Mouse (Mus musculus): ENCODE results near the gene Srsf2. TPM values are rescaled to one million over a fixed set of nuclear protein-coding genes. Genes with fewer than 3 reads are reported as not detected.

Srsf2 gene
- polyA plus RNA-seq, 1 experiment, result 214 TPM

GRCm38 (mm10) chr11:116822215-116822614 lies 30.7 kb downstream of the Srsf2 start:
- Histone ChIP-seq H3K36me3 (ENCODE audit: control insufficient read depth, insufficient read depth, low read length) (no peaks in the 10 kb centered on the region), H3K4me3 (ENCODE audit: insufficient read depth, low read depth, low read length) (no peak overlapping the region), H3K27ac (ENCODE audit: insufficient read depth, low read depth, low read length) (no peak overlapping the region), H3K27me3 (replicated peaks; ENCODE audit: control insufficient read depth, insufficient read depth, low read length) (no peaks in the 10 kb centered on the region), H3K4me1 (ENCODE audit: control insufficient read depth, insufficient read depth, low read length) (peaks cover 10% of the 10 kb centered on the region; the same call in 1 of the 2 replicates)
- 69% methylated on average over 10 of the region's 10 CpGs for WGBS
- DNase-seq, result no peak
- no peak for TF ChIP-seq POLR2A (IDR thresholded peaks at IDR 0.05; ENCODE audit: low read depth, low read length)
- TF ChIP-seq CTCF (conservative IDR thresholded peaks at IDR 0.05; ENCODE audit: insufficient read depth, insufficient read length, low read depth, low read length), result no peak

DNA sequence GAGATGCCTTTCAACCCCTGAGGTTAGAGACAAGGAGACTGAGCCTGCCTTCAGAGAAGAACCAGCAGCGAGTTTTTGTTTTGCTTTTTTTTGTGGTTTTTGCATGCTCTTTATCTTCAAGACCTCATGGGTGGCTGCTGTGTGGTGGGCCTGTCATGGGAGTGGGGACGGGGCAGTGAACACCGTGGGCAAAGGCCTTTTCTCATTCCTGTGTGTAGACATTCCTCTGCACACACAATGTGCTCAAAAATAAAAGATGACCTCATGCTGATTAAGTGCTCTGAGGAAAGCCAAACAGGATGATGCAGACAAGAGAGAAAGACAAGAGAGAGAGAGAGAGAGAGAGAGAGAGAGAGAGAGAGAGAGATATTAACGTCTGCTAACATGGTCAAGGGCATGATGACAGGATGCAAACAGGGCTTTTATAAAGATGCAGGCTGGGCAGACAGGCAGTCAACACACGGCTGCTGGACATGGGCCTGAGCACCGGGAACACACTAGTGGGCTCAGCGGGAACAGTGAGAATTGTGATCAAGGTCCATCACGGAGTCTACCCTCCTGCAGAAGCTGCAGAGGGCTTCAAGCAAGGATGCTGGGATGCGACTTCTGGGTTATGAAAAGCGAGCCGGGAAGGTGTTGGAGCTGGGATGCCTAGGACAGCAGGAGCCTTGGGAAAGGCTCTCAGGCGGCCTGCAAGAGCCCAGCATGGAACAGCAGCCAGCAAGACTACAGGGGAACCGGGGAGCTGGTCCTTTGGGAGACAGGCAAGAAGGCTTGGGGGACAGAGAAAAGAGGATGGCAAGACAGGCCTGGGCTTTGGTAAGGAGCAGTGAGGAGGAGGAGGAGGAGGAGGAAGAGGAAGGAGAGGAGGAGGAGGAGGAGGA lies 31.6 kb downstream of the Srsf2 start:
- 74% methylated on average over 13 of the region's 13 CpGs for WGBS
- DNase-seq, result no peak
- no peaks in the 10 kb centered on the region for H3K27me3 ChIP-seq (replicated peaks; ENCODE audit: control insufficient read depth, insufficient read depth, low read length)
- no peak for TF ChIP-seq POLR2A (IDR thresholded peaks at IDR 0.05; ENCODE audit: low read depth, low read length)
- no peak for TF ChIP-seq CTCF (conservative IDR thresholded peaks at IDR 0.05; ENCODE audit: insufficient read depth, insufficient read length, low read depth, low read length)
- no peaks in the 10 kb centered on the region for H3K36me3 ChIP-seq (ENCODE audit: control insufficient read depth, insufficient read depth, low read length)
- H3K4me1 ChIP-seq (ENCODE audit: control insufficient read depth, insufficient read depth, low read length), result 0 out of 2 replicates have a peak, but pooled peaks cover 7% of the 10 kb centered on the region
- no peak overlapping the region for H3K27ac ChIP-seq (ENCODE audit: insufficient read depth, low read depth, low read length)
- H3K4me3 ChIP-seq (ENCODE audit: insufficient read depth, low read depth, low read length), result no peak overlapping the region

GRCm38 (mm10) chr11:116819932-116820593 lies 32.8 kb downstream of the Srsf2 start:
- DNase-seq, result no peak
- H3K27me3 ChIP-seq (replicated peaks; ENCODE audit: control insufficient read depth, insufficient read depth, low read length), result no peaks in the 10 kb centered on the region

DNA sequence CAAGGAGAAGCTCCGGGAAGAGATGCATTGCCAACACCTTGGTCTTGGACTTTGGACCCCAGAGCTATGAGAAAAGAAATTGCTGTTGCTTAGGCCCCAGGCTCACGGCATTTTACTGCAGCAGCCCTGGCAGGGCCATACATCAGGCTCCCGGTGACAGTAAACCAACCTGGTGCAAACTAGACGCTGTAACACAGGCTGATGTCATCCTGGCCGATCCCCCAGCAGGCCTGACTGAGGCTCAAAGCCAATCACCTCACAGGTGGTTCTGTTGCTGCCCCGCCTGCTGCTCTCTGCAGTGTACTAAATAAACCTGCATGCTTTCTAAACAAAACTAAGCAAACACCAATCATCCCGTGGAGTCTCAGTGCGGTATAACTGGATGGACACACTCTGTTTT lies 34.2 kb downstream of the Srsf2 start:
- Histone ChIP-seq H3K36me3 (ENCODE audit: control insufficient read depth, insufficient read depth, low read length) (no peaks in the 10 kb centered on the region), H3K27me3 (replicated peaks; ENCODE audit: control insufficient read depth, insufficient read depth, low read length) (no peaks in the 10 kb centered on the region), H3K4me3 (ENCODE audit: insufficient read depth, low read depth, low read length) (no peak overlapping the region), H3K4me1 (ENCODE audit: control insufficient read depth, insufficient read depth, low read length) (0 out of 2 replicates have a peak, but pooled peaks cover 6% of the 10 kb centered on the region), H3K27ac (ENCODE audit: insufficient read depth, low read depth, low read length) (no peak overlapping the region)
- TF ChIP-seq CTCF (conservative IDR thresholded peaks at IDR 0.05; ENCODE audit: insufficient read depth, insufficient read length, low read depth, low read length) (no peak), POLR2A (IDR thresholded peaks at IDR 0.05; ENCODE audit: low read depth, low read length) (no peak)
- peak; percentile 39 for DNase-seq
- 40% methylated on average over 8 of the region's 8 CpGs for WGBS

More at GRCm38 (mm10) chr11:116819932-116820593, 32.8 kb downstream of the Srsf2 start:
- Histone ChIP-seq H3K4me1 (ENCODE audit: control insufficient read depth, insufficient read depth, low read length) (0 out of 2 replicates have a peak, but pooled peaks cover 3% of the 10 kb centered on the region), H3K4me3 (ENCODE audit: insufficient read depth, low read depth, low read length) (no peak overlapping the region), H3K27ac (ENCODE audit: insufficient read depth, low read depth, low read length) (no peak overlapping the region), H3K36me3 (ENCODE audit: control insufficient read depth, insufficient read depth, low read length) (no peaks in the 10 kb centered on the region)
- 84% methylated on average over 5 of the region's 5 CpGs for WGBS
- TF ChIP-seq POLR2A (IDR thresholded peaks at IDR 0.05; ENCODE audit: low read depth, low read length) (no peak), CTCF (conservative IDR thresholded peaks at IDR 0.05; ENCODE audit: insufficient read depth, insufficient read length, low read depth, low read length) (no peak)

DNA sequence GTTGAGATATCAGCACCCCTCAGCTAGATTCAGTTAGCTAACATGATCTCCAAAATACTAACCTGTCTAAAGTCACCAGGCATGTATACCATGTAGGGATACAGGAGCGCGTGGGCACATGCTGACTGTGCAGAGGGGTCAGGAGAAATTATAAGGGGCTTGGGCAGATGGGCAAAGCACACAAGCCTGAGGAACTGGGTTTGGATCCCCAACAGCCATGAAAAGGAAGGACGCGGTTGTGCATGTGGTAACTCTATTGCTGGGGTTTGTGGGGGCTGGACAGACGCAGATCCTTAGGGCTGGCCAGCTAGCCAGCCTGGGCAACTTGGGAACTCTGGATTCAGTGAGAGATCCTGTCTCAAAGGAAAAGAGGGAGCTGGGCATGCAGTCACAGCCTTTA lies 35.3 kb downstream of the Srsf2 start:
- Histone ChIP-seq H3K36me3 (ENCODE audit: control insufficient read depth, insufficient read depth, low read length) (no peaks in the 10 kb centered on the region), H3K4me1 (ENCODE audit: control insufficient read depth, insufficient read depth, low read length) (0 out of 2 replicates have a peak, but pooled peaks cover 9% of the 10 kb centered on the region), H3K27me3 (replicated peaks; ENCODE audit: control insufficient read depth, insufficient read depth, low read length) (no peaks in the 10 kb centered on the region), H3K4me3 (ENCODE audit: insufficient read depth, low read depth, low read length) (no peak overlapping the region), H3K27ac (ENCODE audit: insufficient read depth, low read depth, low read length) (no peak overlapping the region)
- TF ChIP-seq POLR2A (IDR thresholded peaks at IDR 0.05; ENCODE audit: low read depth, low read length) (no peak), CTCF (conservative IDR thresholded peaks at IDR 0.05; ENCODE audit: insufficient read depth, insufficient read length, low read depth, low read length) (no peak)
- over 99% methylated on average over 5 of the region's 5 CpGs for WGBS
- no peak for DNase-seq

- peak; percentile 27 for DNase-seq
- Histone ChIP-seq H3K36me3 (ENCODE audit: control insufficient read depth, insufficient read depth, low read length) (no peaks in the 10 kb centered on the region), H3K4me3 (ENCODE audit: insufficient read depth, low read depth, low read length) (no peak overlapping the region), H3K27me3 (replicated peaks; ENCODE audit: control insufficient read depth, insufficient read depth, low read length) (no peaks in the 10 kb centered on the region), H3K4me1 (ENCODE audit: control insufficient read depth, insufficient read depth, low read length) (0 out of 2 replicates have a peak, but pooled peaks cover 9% of the 10 kb centered on the region), H3K27ac (ENCODE audit: insufficient read depth, low read depth, low read length) (0 out of 2 replicates have a peak overlapping the region, but pooled peaks have one; percentile 22)
- WGBS, result 76% methylated on average over 5 of the region's 5 CpGs
- TF ChIP-seq CTCF (conservative IDR thresholded peaks at IDR 0.05; ENCODE audit: insufficient read depth, insufficient read length, low read depth, low read length), result no peak
- no peak for TF ChIP-seq POLR2A (IDR thresholded peaks at IDR 0.05; ENCODE audit: low read depth, low read length)
These were observed 36.1 kb downstream of the Srsf2 start for GRCm38 (mm10) chr11:116816769-116817168.
